Mouse (Mus musculus): ENCODE data around the gene Eddm3b. TPM values are rescaled to one million over a fixed set of nuclear protein-coding genes. Genes with fewer than 3 reads are reported as not detected.
A peak's percentile ranks its signal among the peaks of the same experiment; 100 is the strongest.

Gene Eddm3b
- total RNA-seq (2014; rRNA removed): 0.15 TPM in 1 of 2 replicates, not detected in the other
- polyA plus RNA-seq (2015; fragmentation: Nextera tagmentation; extraction: Ambion mirVana): 0.22 TPM in 1 of 2 replicates, not detected in the other

DNA sequence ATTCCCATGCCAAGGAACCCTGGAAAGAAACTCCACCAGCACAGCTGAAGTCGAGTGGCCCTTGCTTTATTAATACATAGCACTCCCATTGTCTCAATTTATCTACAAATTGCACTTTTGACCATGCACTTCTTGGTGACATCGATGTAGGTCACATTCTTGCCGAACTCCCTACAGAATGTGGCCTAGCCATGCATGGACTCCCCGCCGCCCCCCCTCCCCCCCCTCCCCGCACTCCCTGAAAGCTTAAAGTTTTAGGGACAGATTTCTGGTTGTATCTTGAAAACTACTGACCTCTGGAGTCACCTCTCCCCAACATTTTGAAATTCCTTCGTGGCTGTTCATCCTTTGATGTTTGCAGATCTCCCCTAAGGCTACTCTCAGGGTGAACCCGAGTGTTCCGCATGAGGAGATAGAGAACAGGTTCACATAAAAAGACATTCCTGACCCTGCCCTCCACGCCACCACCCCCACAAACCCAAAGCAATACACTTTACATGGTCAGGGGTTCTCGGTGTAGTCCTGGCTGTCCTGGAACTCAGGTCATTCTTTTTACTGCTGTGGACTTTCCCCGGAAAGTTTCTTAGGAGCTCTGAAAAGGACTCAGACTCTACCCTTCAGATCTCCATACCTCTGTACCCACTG, at the start of gene Eddm3b:
Gene Eddm3b (plus strand): TSS at position 511 of the 645 bp plus-strand sequence.
- no peak within 1 kb of the TSS for H3K27ac ChIP-seq (ENCODE audit: low read depth, low read length)
- no peaks in the 10 kb centered on the region for H3K36me3 ChIP-seq (ENCODE audit: insufficient read depth)
- H3K9me3 ChIP-seq (ENCODE audit: low read length): no peaks in the 10 kb centered on the region
- ATAC-seq: no peak
- no peaks in the 10 kb centered on the region for H3K4me1 ChIP-seq (ENCODE audit: insufficient read depth)
- no peak for TF ChIP-seq CTCF (IDR thresholded peaks at IDR 0.05; ENCODE audit: low read depth)
- H3K4me3 ChIP-seq (ENCODE audit: low read depth, low read length): no peak within 1 kb of the TSS
- H3K27me3 ChIP-seq (ENCODE audit: insufficient read depth, low read length): no peaks in the 10 kb centered on the region
- H3K9ac ChIP-seq: no peak within 1 kb of the TSS
- DNase-seq: no peak
- WGBS: 48% methylated on average over 12 of the region's 12 CpGs
- H3K4me2 ChIP-seq (ENCODE audit: low read depth): no peak within 1 kb of the TSS

DNA sequence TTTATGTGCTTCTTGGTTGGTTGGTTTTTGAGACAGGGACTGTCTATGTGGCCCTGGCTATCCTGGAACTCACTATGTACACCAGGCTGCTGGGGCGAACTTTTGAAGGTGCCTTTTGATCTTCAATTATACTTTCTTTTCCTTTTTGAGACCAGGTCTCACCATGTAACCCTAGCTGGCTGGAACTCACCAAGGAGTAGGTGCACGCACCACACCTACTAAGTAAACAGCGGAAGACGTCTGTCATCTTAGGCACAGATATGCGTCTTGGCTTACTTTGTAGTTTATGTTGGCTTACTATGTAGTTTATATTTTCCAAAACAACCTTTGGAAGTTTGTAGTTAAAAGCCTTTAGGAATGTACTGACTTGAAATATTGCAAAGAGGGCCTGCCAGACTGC, 45.3 kb upstream of the Eddm3b start:
- no peaks in the 10 kb centered on the region for H3K4me1 ChIP-seq (ENCODE audit: insufficient read depth)
- no peak overlapping the region for H3K27ac ChIP-seq (ENCODE audit: low read depth, low read length)
- ATAC-seq: no peak
- H3K36me3 ChIP-seq (ENCODE audit: insufficient read depth): no peaks in the 10 kb centered on the region
- no peaks in the 10 kb centered on the region for H3K27me3 ChIP-seq (ENCODE audit: insufficient read depth, low read length)
- TF ChIP-seq CTCF (IDR thresholded peaks at IDR 0.05; ENCODE audit: low read depth): no peak
- no peak overlapping the region for H3K4me2 ChIP-seq (ENCODE audit: low read depth)
- no peak for DNase-seq
- no peak overlapping the region for H3K4me3 ChIP-seq (ENCODE audit: low read depth, low read length)
- no peak overlapping the region for H3K9ac ChIP-seq
- no peaks in the 10 kb centered on the region for H3K9me3 ChIP-seq (ENCODE audit: low read length)
- 97% methylated on average over 5 of the region's 5 CpGs for WGBS

DNA sequence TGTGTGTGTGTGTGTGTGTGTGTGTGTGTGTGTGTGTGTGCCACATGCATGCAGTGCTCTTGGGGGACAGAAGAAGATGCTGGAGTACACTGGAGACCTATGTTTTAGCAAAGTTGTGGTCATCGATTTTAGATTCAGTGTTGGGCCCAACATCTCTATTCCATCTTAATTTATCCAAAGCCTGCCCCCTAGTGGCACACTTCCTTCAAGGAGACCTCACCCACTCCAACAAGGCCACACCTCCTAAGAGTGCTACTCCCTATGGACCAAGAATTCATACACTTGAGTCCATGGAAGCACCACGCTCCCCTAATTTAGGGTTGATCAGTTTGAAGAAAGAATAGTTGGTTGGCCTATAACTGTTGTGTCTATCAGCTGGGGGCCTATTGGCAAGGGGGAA, 44.6 kb upstream of the Eddm3b start:
- ATAC-seq (no peak), DNase-seq (no peak)
- WGBS: 93% methylated on average over 2 of the region's 2 CpGs
- no peaks in the 10 kb centered on the region for H3K4me1 ChIP-seq (ENCODE audit: insufficient read depth)
- H3K27me3 ChIP-seq (ENCODE audit: insufficient read depth, low read length): no peaks in the 10 kb centered on the region
- H3K4me2 ChIP-seq (ENCODE audit: low read depth): no peak overlapping the region
- peak; percentile 29 for TF ChIP-seq CTCF (IDR thresholded peaks at IDR 0.05; ENCODE audit: low read depth)
- H3K27ac ChIP-seq (ENCODE audit: low read depth, low read length): no peak overlapping the region
- no peak overlapping the region for H3K4me3 ChIP-seq (ENCODE audit: low read depth, low read length)
- H3K9ac ChIP-seq: no peak overlapping the region
- H3K9me3 ChIP-seq (ENCODE audit: low read length): no peaks in the 10 kb centered on the region
- H3K36me3 ChIP-seq (ENCODE audit: insufficient read depth): no peaks in the 10 kb centered on the region

GRCm38 (mm10) chr14:51074335-51074734, 39.9 kb upstream of the Eddm3b start, which contains the start of gene Olfr750:
Gene Olfr750 (minus strand): TSS chr14:51074435.
- ATAC-seq: no peak
- 89% methylated on average over 3 of the region's 3 CpGs for WGBS
- no peaks in the 10 kb centered on the region for H3K4me1 ChIP-seq (ENCODE audit: insufficient read depth)

DNA sequence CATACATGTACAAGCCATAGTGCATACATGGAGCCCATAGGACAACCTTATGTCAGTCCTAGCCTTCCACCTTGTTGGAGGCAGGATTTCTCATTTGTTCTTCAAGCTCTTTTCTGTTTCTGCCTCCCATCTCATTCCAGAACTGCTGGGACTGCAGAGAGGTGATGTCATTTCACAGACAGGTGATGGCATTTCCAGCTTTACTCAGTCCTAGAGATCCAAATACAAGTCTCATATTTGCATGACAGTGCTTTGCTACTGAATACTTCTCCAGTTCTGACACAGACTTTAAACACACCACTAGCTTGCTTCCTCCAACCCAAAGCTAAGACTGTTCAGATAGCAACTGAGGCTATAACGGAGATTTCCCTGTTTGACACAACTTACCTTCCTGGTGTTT, 35.0 kb upstream of the Eddm3b start:
- TF ChIP-seq CTCF (IDR thresholded peaks at IDR 0.05; ENCODE audit: low read depth): no peak
- DNase-seq: no peak

More at GRCm38 (mm10) chr14:51074335-51074734, 39.9 kb upstream of the Eddm3b start, which contains the start of gene Olfr750:
- Histone ChIP-seq H3K4me3 (ENCODE audit: low read depth, low read length) (no peak within 1 kb of the TSS), H3K36me3 (ENCODE audit: insufficient read depth) (no peaks in the 10 kb centered on the region), H3K27me3 (ENCODE audit: insufficient read depth, low read length) (no peaks in the 10 kb centered on the region), H3K4me2 (ENCODE audit: low read depth) (no peak within 1 kb of the TSS), H3K9me3 (ENCODE audit: low read length) (no peaks in the 10 kb centered on the region), H3K9ac (no peak within 1 kb of the TSS), H3K27ac (ENCODE audit: low read depth, low read length) (no peak within 1 kb of the TSS)
- no peak for DNase-seq
- TF ChIP-seq CTCF (IDR thresholded peaks at IDR 0.05; ENCODE audit: low read depth): no peak

GRCm38 (mm10) chr14:51081035-51081434, 33.2 kb upstream of the Eddm3b start:
- WGBS: 96% methylated on average over 2 of the region's 2 CpGs
- Histone ChIP-seq H3K4me1 (ENCODE audit: insufficient read depth) (no peaks in the 10 kb centered on the region), H3K27ac (ENCODE audit: low read depth, low read length) (no peak overlapping the region), H3K9me3 (ENCODE audit: low read length) (no peaks in the 10 kb centered on the region), H3K36me3 (ENCODE audit: insufficient read depth) (no peaks in the 10 kb centered on the region), H3K4me3 (ENCODE audit: low read depth, low read length) (no peak overlapping the region), H3K4me2 (ENCODE audit: low read depth) (no peak overlapping the region), H3K9ac (no peak overlapping the region), H3K27me3 (ENCODE audit: insufficient read depth, low read length) (no peaks in the 10 kb centered on the region; the same call in 1 of the 2 replicates)
- no peak for ATAC-seq
- no peak for TF ChIP-seq CTCF (IDR thresholded peaks at IDR 0.05; ENCODE audit: low read depth)
- DNase-seq: no peak

More for the DNA sequence above, 35.0 kb upstream of the Eddm3b start:
- H3K27ac ChIP-seq (ENCODE audit: low read depth, low read length): no peak overlapping the region
- 98% methylated on average over 1 of the region's 1 CpGs for WGBS
- no peaks in the 10 kb centered on the region for H3K36me3 ChIP-seq (ENCODE audit: insufficient read depth)
- H3K4me3 ChIP-seq (ENCODE audit: low read depth, low read length): no peak overlapping the region
- H3K4me2 ChIP-seq (ENCODE audit: low read depth): no peak overlapping the region
- H3K27me3 ChIP-seq (ENCODE audit: insufficient read depth, low read length): no peaks in the 10 kb centered on the region; the same call in 1 of the 2 replicates
- H3K9me3 ChIP-seq (ENCODE audit: low read length): no peaks in the 10 kb centered on the region
- no peak for ATAC-seq
- H3K4me1 ChIP-seq (ENCODE audit: insufficient read depth): no peaks in the 10 kb centered on the region
- no peak overlapping the region for H3K9ac ChIP-seq
